Mouse (Mus musculus): ENCODE results near the gene Zscan5b. TPM values are rescaled to one million over a fixed set of nuclear protein-coding genes. Genes with fewer than 3 reads are reported as not detected.
"Not testable (repeated sequence)": the region's sequence is repeated elsewhere in the genome, so short reads cannot be mapped to it uniquely, and the experiment has no call there.

Gene Zscan5b
- total RNA-seq, 2 experiments from 2014 or later: not detected

DNA sequence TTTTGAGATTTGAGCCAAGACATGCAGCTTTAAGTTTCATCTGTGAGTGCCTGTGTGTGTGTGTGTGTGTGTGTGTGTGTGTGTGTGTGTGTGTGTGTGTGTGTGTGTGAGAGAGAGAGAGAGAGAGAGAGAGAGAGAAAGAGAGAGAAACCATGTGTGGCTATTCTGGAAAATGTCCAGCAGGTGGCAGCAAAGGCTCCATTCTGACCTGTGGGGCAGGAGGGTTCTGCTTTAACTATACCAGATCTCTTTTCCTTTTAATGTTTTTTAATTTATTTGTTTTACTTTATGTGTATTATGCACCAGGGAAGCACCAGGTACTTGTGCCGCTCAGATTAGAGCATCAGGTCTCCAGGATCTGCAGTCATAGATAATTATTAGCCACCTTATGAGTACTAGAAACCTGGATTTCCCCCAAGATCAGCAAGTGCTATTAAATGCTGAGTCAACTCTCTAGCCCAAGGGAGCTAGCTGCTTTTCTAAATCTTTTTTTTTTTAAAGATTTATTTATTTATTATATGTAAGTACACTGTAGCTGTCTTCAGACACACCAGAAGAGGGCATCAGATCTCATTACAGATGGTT, 18.9 kb downstream of the Zscan5b start:
- peak; percentile 19 to 49 for DNase-seq (ENCODE audit: extremely low spot score in 1 of 2, low spot score in 1 of 2)

DNA sequence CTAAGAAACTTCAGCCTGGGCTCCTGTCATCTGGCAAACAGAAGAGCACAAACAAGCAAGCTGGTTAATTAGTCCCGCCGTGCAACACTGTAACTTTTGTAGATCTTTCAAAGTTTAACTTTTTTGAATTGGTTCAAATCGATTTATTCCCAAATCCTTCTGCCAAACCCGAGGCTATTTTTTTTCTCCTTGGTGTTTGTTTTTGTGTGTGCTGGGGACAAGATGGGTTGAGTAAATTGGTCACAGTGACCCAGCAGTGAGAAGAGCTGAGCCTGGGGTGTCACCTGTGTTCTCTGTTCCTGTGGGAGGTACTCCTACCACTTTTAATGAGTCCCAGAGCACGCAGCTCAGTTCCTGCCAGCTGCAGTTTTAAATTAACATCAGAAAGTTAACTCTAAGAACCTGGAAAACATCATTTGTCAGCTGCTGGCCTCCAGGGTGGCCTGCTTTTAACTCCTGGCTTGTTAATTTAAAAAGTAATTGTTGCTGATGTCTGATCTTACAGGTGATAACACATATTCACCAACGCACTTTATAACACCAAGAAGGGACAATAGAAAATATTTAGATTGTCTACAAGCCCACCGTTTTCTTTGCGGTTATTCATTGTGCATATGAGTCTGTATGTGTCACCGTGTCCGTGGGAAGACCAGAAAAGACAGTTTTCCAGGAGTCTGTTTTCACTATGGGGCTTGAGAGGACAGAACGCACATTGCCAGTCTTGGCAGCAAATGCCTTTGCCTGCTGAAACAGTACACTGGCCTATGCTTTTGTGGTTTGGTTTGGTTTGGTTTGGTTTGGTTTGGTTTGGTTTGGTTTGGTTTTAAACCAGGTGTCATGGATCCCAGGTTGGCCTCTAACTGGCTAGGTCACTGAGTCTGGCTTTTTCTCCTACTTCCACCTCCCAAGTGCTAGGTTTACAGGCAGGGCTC, 22.5 kb downstream of the Zscan5b start:
- no peak for DNase-seq (ENCODE audit: extremely low spot score in 1 of 2, low spot score in 1 of 2)

DNA sequence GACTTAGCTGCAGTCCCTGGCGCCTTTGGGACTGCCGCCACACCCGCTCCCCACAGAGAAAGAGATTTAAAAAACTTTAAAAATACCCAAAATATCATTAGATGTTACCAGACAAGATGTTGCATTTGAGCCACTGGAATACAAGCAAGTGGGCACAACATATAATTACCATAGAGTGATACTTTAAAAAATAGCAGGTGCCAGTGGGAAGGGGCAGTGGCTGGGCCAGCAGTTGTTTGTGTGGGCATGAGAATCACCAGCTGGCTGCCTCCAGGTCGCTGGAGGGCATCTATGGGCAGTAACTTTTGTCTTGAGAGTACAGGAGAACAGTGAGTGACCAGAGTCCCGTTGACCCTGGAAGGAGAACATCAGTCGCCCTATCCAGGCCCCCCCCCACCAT, 30.3 kb downstream of the Zscan5b start, which contains the start of gene Epp13:
Epp13 (plus strand) TSS at position 301 of the 400 bp plus-strand sequence.
- DNase-seq (ENCODE audit: extremely low spot score in 1 of 2, low spot score in 1 of 2): no peak

GRCm38 (mm10) chr7:6254451-6254850, 32.4 kb downstream of the Zscan5b start:
- DNase-seq (ENCODE audit: extremely low spot score in 1 of 2, low spot score in 1 of 2): no peak

GRCm38 (mm10) chr7:6257386-6257785, 35.3 kb downstream of the Zscan5b start:
- DNase-seq (ENCODE audit: extremely low spot score in 1 of 2, low spot score in 1 of 2): no peak

GRCm38 (mm10) chr7:6258232-6259220, 36.4 kb downstream of the Zscan5b start:
- DNase-seq (ENCODE audit: extremely low spot score in 1 of 2, low spot score in 1 of 2): no peak

DNA sequence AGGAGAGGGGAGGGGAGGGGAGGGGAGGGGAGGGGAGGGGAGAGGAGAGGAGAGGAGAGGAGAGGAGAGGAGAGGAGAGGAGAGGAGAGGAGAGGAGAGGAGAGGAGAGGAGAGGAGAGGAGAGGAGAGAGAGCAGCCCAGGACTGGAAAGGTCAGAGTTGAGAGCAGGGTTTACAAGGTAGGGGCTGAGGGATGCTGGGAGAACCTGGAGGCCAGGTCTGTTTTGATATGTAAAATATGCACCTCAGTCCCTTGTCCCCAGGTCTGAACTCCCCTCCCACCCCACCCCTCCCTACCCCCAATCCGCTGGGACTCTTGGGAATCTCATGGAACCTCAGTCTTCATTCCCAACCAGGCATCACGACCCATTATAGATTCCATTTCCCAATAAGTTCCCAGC, 37.9 kb downstream of the Zscan5b start:
- DNase-seq (ENCODE audit: extremely low spot score in 1 of 2, low spot score in 1 of 2): not testable (repeated sequence)

DNA sequence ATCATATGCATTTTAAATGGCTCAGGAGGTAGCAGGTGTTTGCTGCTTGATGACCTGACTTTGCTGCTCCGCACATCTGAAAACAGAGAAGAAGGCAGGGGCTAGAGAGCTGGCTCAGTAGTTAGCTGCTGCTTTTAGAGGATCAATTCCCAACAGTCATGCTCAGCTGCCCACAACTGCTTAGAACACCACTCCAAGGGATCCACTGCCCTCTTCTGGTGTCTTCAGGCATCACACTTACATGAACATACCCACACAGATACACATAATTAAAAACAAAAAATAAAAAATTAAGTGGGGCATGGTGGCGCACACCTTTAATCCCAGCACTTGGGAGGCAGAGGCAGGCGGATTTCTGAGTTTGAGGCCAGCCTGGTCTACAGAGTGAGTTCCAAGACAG, 40.0 kb downstream of the Zscan5b start:
- no peak for DNase-seq (ENCODE audit: extremely low spot score in 1 of 2, low spot score in 1 of 2)

- DNase-seq (ENCODE audit: extremely low spot score in 1 of 2, low spot score in 1 of 2): no peak
These were observed 40.9 kb downstream of the Zscan5b start for GRCm38 (mm10) chr7:6262984-6263383.

- DNase-seq (ENCODE audit: extremely low spot score in 1 of 2, low spot score in 1 of 2): no peak
These were observed 43.6 kb downstream of the Zscan5b start for GRCm38 (mm10) chr7:6265695-6266094.

GRCm38 (mm10) chr7:6277906-6278305, 55.8 kb downstream of the Zscan5b start:
- no peak for DNase-seq (ENCODE audit: extremely low spot score in 1 of 2, low spot score in 1 of 2)

DNA sequence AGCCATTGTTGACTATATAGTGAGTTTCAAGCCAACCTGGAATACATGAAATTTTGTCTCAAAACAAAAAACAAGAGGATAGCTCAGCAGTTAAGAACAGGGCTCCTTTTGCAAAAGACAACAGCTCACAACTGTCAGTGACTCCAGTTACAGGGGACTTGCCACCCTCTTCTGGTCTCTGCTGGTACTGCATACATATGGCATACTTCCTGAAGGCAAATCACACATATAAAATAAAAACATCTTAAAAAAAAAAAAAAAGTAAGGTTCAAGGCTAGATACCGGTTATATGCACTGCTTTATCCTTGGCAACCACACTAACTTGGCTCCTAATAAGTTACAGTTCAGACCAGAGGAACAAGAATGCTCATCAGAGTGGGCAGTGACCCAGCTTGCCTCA, 60.7 kb downstream of the Zscan5b start:
- peak; percentile 47 to 89 for DNase-seq (ENCODE audit: extremely low spot score in 1 of 2, low spot score in 1 of 2)

- DNase-seq (ENCODE audit: extremely low spot score in 1 of 2, low spot score in 1 of 2): peak; percentile 57 to 69
These were observed 61.5 kb downstream of the Zscan5b start for GRCm38 (mm10) chr7:6283451-6284075.

DNA sequence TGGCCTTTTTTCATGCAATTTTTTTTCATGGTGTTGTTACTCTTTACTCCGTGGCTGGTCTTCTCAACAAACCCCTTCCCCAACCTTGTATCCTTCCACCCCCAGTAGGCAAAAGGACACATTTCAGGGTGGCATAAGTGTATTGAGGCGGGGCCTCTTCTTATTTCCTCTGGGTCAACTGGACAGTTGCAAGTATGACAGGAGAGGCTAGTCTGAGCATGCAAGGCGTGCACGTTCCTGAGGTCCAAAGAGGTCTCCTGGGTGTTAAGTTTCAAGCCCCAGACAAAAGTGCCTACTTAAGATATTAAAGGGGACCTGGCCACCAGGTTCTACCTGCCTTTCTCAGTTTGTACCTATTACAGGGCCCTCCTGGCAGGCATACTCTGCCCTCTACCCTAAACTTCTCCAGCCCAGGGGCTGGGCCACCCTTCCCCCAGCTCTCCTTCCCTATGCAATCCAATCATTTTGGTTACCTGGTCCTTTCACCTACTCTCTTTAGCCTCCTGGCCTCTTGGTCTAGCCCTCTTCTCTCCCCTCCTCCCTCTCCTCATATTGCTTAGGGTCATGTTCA, 62.4 kb downstream of the Zscan5b start:
- no peak for DNase-seq (ENCODE audit: extremely low spot score in 1 of 2, low spot score in 1 of 2)

GRCm38 (mm10) chr7:6285366-6285765, 63.3 kb downstream of the Zscan5b start:
- DNase-seq (ENCODE audit: extremely low spot score in 1 of 2, low spot score in 1 of 2): no peak

DNA sequence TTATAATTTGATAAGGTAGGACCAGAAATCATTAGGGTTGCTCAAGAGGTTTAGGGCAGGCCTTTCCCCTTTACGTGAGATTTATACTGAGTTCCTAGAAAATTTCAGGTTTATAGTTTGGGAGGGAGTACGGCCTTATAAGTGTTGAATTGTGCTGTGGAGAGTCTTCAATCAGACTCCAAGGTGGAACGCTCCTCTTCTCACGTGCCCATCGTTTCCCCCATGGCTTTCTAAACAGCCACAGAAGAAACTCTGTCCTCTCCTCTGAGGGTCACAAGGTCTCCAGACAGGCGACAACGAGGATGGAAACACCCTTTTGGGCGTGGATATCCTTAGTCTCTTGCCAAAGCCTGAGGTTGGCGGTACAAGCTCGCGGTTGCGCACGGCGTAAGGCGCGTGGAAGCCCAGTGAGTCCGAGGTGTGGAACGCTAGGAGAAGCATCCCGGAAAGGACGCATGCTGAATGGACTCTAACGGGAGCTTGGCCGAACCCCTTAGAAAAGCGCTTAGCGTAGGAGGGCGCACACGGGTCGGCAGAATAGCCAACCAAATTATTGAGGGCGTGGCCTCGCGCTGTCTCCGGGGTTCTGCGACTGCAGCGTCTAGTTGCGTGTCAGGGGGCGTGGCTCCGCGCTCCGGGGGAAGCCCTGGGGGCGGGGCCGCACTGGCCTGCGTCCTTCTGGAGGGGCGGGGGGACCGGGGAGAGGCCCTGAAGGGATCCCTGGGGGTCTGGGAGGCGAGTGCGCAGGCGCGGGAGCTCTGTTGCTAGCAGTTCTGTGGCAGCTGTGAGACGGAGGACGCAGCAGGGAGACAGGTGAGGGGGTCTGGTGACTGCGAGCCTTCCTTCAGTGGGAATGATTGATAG, 64.0 kb downstream of the Zscan5b start, which contains the start of gene Zfp667:
Zfp667 (plus strand) TSS at position 738 of the 864 bp plus-strand sequence.
- DNase-seq (ENCODE audit: extremely low spot score in 1 of 2, low spot score in 1 of 2): peak; percentile 95 to 97

- peak in 1 of 2 experiments; percentile 20 for DNase-seq (ENCODE audit: extremely low spot score in 1 of 2, low spot score in 1 of 2)
These were observed 64.9 kb downstream of the Zscan5b start for GRCm38 (mm10) chr7:6286921-6287531.

Data from layer of hippocampus, postnatal 25 days (tissue).